Mouse (Mus musculus) right cerebral cortex, postnatal 36 days (tissue): ENCODE data around the gene Gm4064.
"Not testable (repeated sequence)": the region's sequence is repeated elsewhere in the genome, so short reads cannot be mapped to it uniquely, and the experiment has no call there.

Experiments
- DNase-seq, 2 experiments: peaks; one replicate each; pipeline ENCODE4 v3.0.0; 2022; ENCODE audit warnings: low spot score in 2 of 2, mixed read lengths in 1 of 2

The Gm4064 gene

DNA sequence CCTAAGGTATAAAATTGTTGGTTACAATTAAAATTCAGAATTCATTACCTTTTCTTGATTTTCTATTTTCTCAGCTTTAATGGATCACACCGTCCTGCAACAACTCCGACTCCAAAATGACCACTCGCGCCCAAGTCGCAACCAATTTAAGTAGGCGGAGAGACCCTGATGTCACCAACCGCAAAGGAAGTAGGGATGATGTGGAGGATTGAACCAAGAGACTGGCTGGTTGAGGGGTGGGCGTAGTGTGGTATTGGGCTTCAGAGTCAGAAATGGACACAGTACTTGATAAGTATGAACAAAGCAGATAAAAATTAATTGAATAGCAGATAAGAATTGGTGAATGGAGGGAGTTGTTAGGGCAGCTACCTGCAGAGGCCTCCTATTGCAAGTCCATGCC is at the start of gene Gm4064:
TSS of gene Gm4064 (minus strand) at position 101 of the 400 bp plus-strand sequence.
- not testable (repeated sequence) for DNase-seq

- DNase-seq = not testable (repeated sequence)
Measured at GRCm38 (mm10) chrY:2830380-2830779, 34.4 kb upstream of the Gm4064 start, which contains the start of the genes Rbmy and Gm10256. Rbmy (plus strand) TSS chrY:2830680. Gm10256 (plus strand) TSS chrY:2830699.
